Mouse (Mus musculus) cerebellum, adult 2 months (tissue): Measurements from ENCODE around the gene Col6a6.
A peak's percentile ranks its signal among the peaks of the same experiment; 100 is the strongest.

Experiments
- CTCF ChIP-seq: fragments of 200-500 bp; IDR thresholded peaks from 2 replicates; pipeline ENCODE4 v1.5.1; 2011; ENCODE audit warnings: low read depth, mild to moderate bottlenecking, control low read depth, low read length, moderate library complexity, borderline replicate concordance; ENCODE audit not compliant: insufficient read depth
- POLR2A ChIP-seq: fragments of 200-500 bp; IDR thresholded peaks from 2 replicates; pipeline ENCODE4 v1.6.1; 2011; ENCODE audit warnings: low read length, control low read depth, borderline replicate concordance; ENCODE audit not compliant: insufficient read depth

GRCm38 (mm10) chr9:105642460-105643371 is 185.2 kb downstream of the Col6a6 start, which contains the start of gene Pik3r4:
- TF ChIP-seq POLR2A (peak; percentile 91), CTCF (no peak)
